In the genomic region with DNA sequence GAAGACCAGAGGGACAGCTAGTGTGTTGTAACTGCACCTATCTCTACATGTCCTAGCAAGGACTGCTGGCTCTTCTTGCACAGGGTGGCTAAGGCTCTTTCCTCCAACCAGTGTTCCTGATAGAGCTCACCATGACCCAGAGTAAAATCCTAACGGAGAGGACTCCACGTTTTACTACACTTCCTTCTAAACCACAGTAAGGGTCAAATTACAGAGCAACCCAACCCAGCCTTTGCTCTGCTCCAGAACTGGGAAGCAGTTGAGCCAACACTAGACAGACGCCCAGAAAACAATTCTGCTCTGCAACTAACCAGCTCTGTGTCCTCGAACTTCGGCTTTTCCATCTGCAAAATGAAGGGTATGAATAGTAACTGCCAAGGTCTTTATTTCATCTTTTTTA, we compare ENCODE assay signal across 14 mouse cellular contexts. TPM values are rescaled to one million over a fixed set of nuclear protein-coding genes. Genes with fewer than 3 reads are reported as not detected.
DNase-seq lines count a peak whose midpoint lies in the region; ATAC-seq and TF ChIP-seq lines count a peak whose summit lies in the region.
"Had no signal": no experiment of that assay in that cellular context is flagged by ENCODE, and none has a peak within 500 bp of the region (broad histone marks: within the 10 kb centered on the region; RNA-seq: fewer than 3 reads in every experiment).

No protein-coding gene starts in this region.

- no peaks in the 10 kb centered on the region for H3K27me3 ChIP-seq in embryonic facial prominence, embryonic 13.5 days
- H3K27me3 ChIP-seq in embryonic facial prominence, embryonic 10.5 days (replicated peaks; ENCODE audit: low read depth, poor library complexity, severe bottlenecking): no peaks in the 10 kb centered on the region
- no peaks in the 10 kb centered on the region for H3K27me3 ChIP-seq in heart, embryonic 10.5 days (ENCODE audit: insufficient read depth, poor library complexity, severe bottlenecking)
- H3K27me3 ChIP-seq in myocyte (ENCODE audit: control insufficient read depth, insufficient read depth, insufficient read length): no peaks in the 10 kb centered on the region
- no peaks in the 10 kb centered on the region for H3K27me3 ChIP-seq in forebrain, embryonic 14.5 days (replicated peaks; ENCODE audit: control insufficient read depth, insufficient read depth, low read length)
- H3K27me3 ChIP-seq: embryonic facial prominence, embryonic 12.5 days; forebrain, embryonic 15.5 days; heart, embryonic 13.5 days; hindbrain, embryonic 12.5 days; hindbrain, embryonic 15.5 days had no signal

- H3K27ac ChIP-seq in embryonic facial prominence, embryonic 13.5 days: 0 out of 2 replicates have a peak overlapping the region, but pooled peaks have one; percentile 33
- no peak overlapping the region for H3K27ac ChIP-seq in embryonic facial prominence, embryonic 10.5 days (replicated peaks)
- H3K27ac ChIP-seq in heart, embryonic 10.5 days: no peak overlapping the region
- H3K27ac ChIP-seq in forebrain, embryonic 14.5 days (ENCODE audit: low read depth, low read length): no peak overlapping the region
- H3K27ac ChIP-seq: embryonic facial prominence, embryonic 12.5 days; forebrain, embryonic 15.5 days; heart, embryonic 13.5 days; hindbrain, embryonic 12.5 days; hindbrain, embryonic 15.5 days had no signal

- H3K9ac ChIP-seq in embryonic facial prominence, embryonic 13.5 days: no peak overlapping the region
- H3K9ac ChIP-seq in forebrain, embryonic 14.5 days (ENCODE audit: low read length): no peak overlapping the region
- H3K9ac ChIP-seq: embryonic facial prominence, embryonic 12.5 days; forebrain, embryonic 15.5 days; heart, embryonic 13.5 days; hindbrain, embryonic 12.5 days; hindbrain, embryonic 15.5 days had no signal

- H3K4me1 ChIP-seq in embryonic facial prominence, embryonic 13.5 days: peaks cover 15% of the 10 kb centered on the region
- H3K4me1 ChIP-seq in embryonic facial prominence, embryonic 10.5 days: peaks cover 20% of the 10 kb centered on the region
- H3K4me1 ChIP-seq in heart, embryonic 10.5 days: peaks cover 11% of the 10 kb centered on the region; the same call in 1 of the 2 replicates
- peaks cover 3% of the 10 kb centered on the region; the same call in 1 of the 2 replicates for H3K4me1 ChIP-seq in forebrain, embryonic 14.5 days (ENCODE audit: control insufficient read depth, insufficient read depth, low read length)

- peaks cover 18% of the 10 kb centered on the region; the same call in 1 of the 2 replicates for H3K36me3 ChIP-seq in embryonic facial prominence, embryonic 13.5 days
- peaks cover 18% of the 10 kb centered on the region for H3K36me3 ChIP-seq in embryonic facial prominence, embryonic 10.5 days (replicated peaks)
- H3K36me3 ChIP-seq in heart, embryonic 10.5 days: peaks cover 13% of the 10 kb centered on the region
- H3K36me3 ChIP-seq in myocyte (ENCODE audit: control insufficient read depth, insufficient read depth): no peaks in the 10 kb centered on the region
- H3K36me3 ChIP-seq in forebrain, embryonic 14.5 days (ENCODE audit: control insufficient read depth, insufficient read depth, low read length): peaks cover 7% of the 10 kb centered on the region; the same call in 1 of the 2 replicates

- peaks cover 19% of the 10 kb centered on the region for H3K79me2 ChIP-seq in myocyte (ENCODE audit: control insufficient read depth, insufficient read depth)

- no peak overlapping the region for H3ac ChIP-seq in myocyte (ENCODE audit: control insufficient read depth, insufficient read length)

- H3K4me2 ChIP-seq in embryonic facial prominence, embryonic 13.5 days: no peak overlapping the region
- peak overlapping the region; percentile 60 for H3K4me2 ChIP-seq in myocyte (ENCODE audit: low read depth)
- no peak overlapping the region for H3K4me2 ChIP-seq in forebrain, embryonic 14.5 days (ENCODE audit: low read length)
- H3K4me2 ChIP-seq: embryonic facial prominence, embryonic 12.5 days; forebrain, embryonic 15.5 days; heart, embryonic 13.5 days; hindbrain, embryonic 12.5 days; hindbrain, embryonic 15.5 days had no signal

- intact Hi-C loops in heart, postnatal 14 days (cut with DNase I): loop anchor here (10.0 kb wide), 1 partner anchor 683 kb away; a partner anchor contains a TSS

- no peak for DNase-seq in embryonic facial prominence, embryonic 10.5 days (ENCODE audit: low spot score)
- peak; percentile 31 for DNase-seq in heart, embryonic 10.5 days (ENCODE audit: low spot score)
- no peak for DNase-seq in heart, postnatal 14 days
- no peak for DNase-seq in forebrain, embryonic 14.5 days (ENCODE audit: low spot score)
- DNase-seq: gastrocnemius, postnatal 14 days had no signal

- ATAC-seq in embryonic facial prominence, embryonic 13.5 days (ENCODE audit: insufficient number of reproducible peaks, insufficient read depth, low FRiP score, low TSS enrichment, low read depth): no peak
- no peak for ATAC-seq in forebrain, embryonic 14.5 days
- ATAC-seq: forebrain, embryonic 15.5 days; intestine, postnatal 0 days had no signal

- H3K9me3 ChIP-seq in embryonic facial prominence, embryonic 13.5 days: no peaks in the 10 kb centered on the region
- no peaks in the 10 kb centered on the region for H3K9me3 ChIP-seq in embryonic facial prominence, embryonic 10.5 days
- no peaks in the 10 kb centered on the region for H3K9me3 ChIP-seq in heart, embryonic 10.5 days
- no peaks in the 10 kb centered on the region for H3K9me3 ChIP-seq in forebrain, embryonic 14.5 days (replicated peaks; ENCODE audit: control insufficient read depth, low read length)
- H3K9me3 ChIP-seq: embryonic facial prominence, embryonic 12.5 days; forebrain, embryonic 15.5 days; heart, embryonic 13.5 days; hindbrain, embryonic 12.5 days; hindbrain, embryonic 15.5 days had no signal

- H3K4me3 ChIP-seq in embryonic facial prominence, embryonic 13.5 days: no peak overlapping the region
- no peak overlapping the region for H3K4me3 ChIP-seq in embryonic facial prominence, embryonic 10.5 days
- H3K4me3 ChIP-seq in heart, embryonic 10.5 days: no peak overlapping the region
- no peak overlapping the region for H3K4me3 ChIP-seq in myocyte
- no peak overlapping the region for H3K4me3 ChIP-seq in forebrain, embryonic 14.5 days (ENCODE audit: low read depth, low read length)
- H3K4me3 ChIP-seq: embryonic facial prominence, embryonic 12.5 days; erythroblast, embryonic 14.5 days; forebrain, embryonic 15.5 days; heart, embryonic 13.5 days; hindbrain, embryonic 12.5 days; hindbrain, embryonic 15.5 days had no signal

- 43% methylated on average over 5 of the region's 5 CpGs for WGBS in embryonic facial prominence, embryonic 13.5 days
- WGBS in embryonic facial prominence, embryonic 10.5 days: 62% methylated on average over 5 of the region's 5 CpGs
- WGBS in heart, embryonic 10.5 days: 55% methylated on average over 5 of the region's 5 CpGs
- 70% methylated on average over 5 of the region's 5 CpGs for WGBS in forebrain, embryonic 14.5 days

- TF ChIP-seq POLR2A in myocyte (IDR thresholded peaks at IDR 0.05; ENCODE audit: insufficient read length, low read depth): no peak

TF ChIP-seq in myocyte, 11 proteins besides CTCF, POLR2A, EP300 and RAD21:
- no peak for TF ChIP-seq CEBPB (IDR thresholded peaks at IDR 0.05; ENCODE audit: insufficient read depth, poor library complexity, severe bottlenecking)
- no peak for TF ChIP-seq MYOD1 (IDR thresholded peaks at IDR 0.05; ENCODE audit: control insufficient read depth in 1 of 3, insufficient read length in 2 of 3, low read depth in 2 of 3)
- TF ChIP-seq POLR2AphosphoS2 (IDR thresholded peaks at IDR 0.05; ENCODE audit: insufficient read length, low read depth): no peak
- TF ChIP-seq TCF3 (IDR thresholded peaks at IDR 0.05; ENCODE audit: insufficient read length, low read depth): no peak
- TF ChIP-seq USF1 (IDR thresholded peaks at IDR 0.05; ENCODE audit: low read depth): no peak
- TF ChIP-seq TCF12 (IDR thresholded peaks at IDR 0.05; ENCODE audit: insufficient read depth, poor library complexity, severe bottlenecking): no peak
- no peak for TF ChIP-seq MYOG (IDR thresholded peaks at IDR 0.05; ENCODE audit: control insufficient read depth in 1 of 3, insufficient read depth in 1 of 3, insufficient read length in 2 of 3, low read depth in 2 of 3)
- TF ChIP-seq E2F4 (IDR thresholded peaks at IDR 0.05; ENCODE audit: insufficient read depth): no peak
- no peak for TF ChIP-seq MAX (IDR thresholded peaks at IDR 0.05; ENCODE audit: low read depth)
TF ChIP-seq in myocyte: peak in this region for 0.

RNA-seq across cellular contexts. Expression of a gene that starts 4.7 kb away (rescaled TPM):
- 195 and 200 TPM in 2 replicates for polyA plus RNA-seq in embryonic facial prominence, embryonic 13.5 days (2015; fragmentation: Nextera tagmentation; extraction: Ambion mirVana)
- polyA plus RNA-seq in embryonic facial prominence, embryonic 10.5 days (2016; fragmentation: Nextera tagmentation; extraction: Ambion mirVana): 146 and 164 TPM in 2 replicates
- 183 and 186 TPM in 2 replicates for polyA plus RNA-seq in heart, embryonic 10.5 days (2016; fragmentation: Nextera tagmentation; extraction: Ambion mirVana)
- total RNA-seq in heart, postnatal 14 days (2021): 100 to 1,000 TPM; 282 to 299 TPM
- polyA plus RNA-seq in myocyte (2012; fragmentation: generic; extraction: Trizol): 144 TPM
- 156 and 194 TPM in 2 replicates for polyA plus RNA-seq in forebrain, embryonic 14.5 days (2014; fragmentation: Nextera tagmentation; extraction: Ambion mirVana)

RNA-seq across cellular contexts. Expression of a gene that starts 4.9 kb away (rescaled TPM):
- 50.9 and 57.8 TPM in 2 replicates for polyA plus RNA-seq in embryonic facial prominence, embryonic 13.5 days (2015; fragmentation: Nextera tagmentation; extraction: Ambion mirVana)
- 53.4 and 56.2 TPM in 2 replicates for polyA plus RNA-seq in embryonic facial prominence, embryonic 10.5 days (2016; fragmentation: Nextera tagmentation; extraction: Ambion mirVana)
- polyA plus RNA-seq in heart, embryonic 10.5 days (2016; fragmentation: Nextera tagmentation; extraction: Ambion mirVana): 51.9 and 53.4 TPM in 2 replicates
- 10 to 100 TPM; 32.2 to 33.5 TPM for total RNA-seq in heart, postnatal 14 days (2021)
- 8.8 TPM for polyA plus RNA-seq in myocyte (2012; fragmentation: generic; extraction: Trizol)
- 37.8 and 41.8 TPM in 2 replicates for polyA plus RNA-seq in forebrain, embryonic 14.5 days (2014; fragmentation: Nextera tagmentation; extraction: Ambion mirVana)
